Mouse (Mus musculus) forebrain, embryonic 11.5 days (tissue): ENCODE measurements at regions not wholly inside any gene's neighbourhood (a gene's known extent, or its start where the extent isn't known, plus 50 kb on each side); places are given as distances from the start of the nearest gene placed in this dataset.

ENCODE experiments used
- ATAC-seq: fragments of 200-750 bp; cut with Nextera tagmentation; replicated peaks from 2 replicates; pipeline ENCODE4 v1.8.0; 2017; ENCODE audit warnings: moderate TSS enrichment; ENCODE audit not compliant: low FRiP score
- DNase-seq: peaks from one replicate; pipeline ENCODE4 v3.0.0-alpha.2; 2017; ENCODE audit warnings: low spot score
- H3K27ac ChIP-seq: fragments of 300-500 bp; sonication (generic); 2 replicates; pipeline ENCODE4 v1.5.1; 2014; ENCODE audit warnings: low read depth, low read length
- H3K27me3 ChIP-seq: fragments of 300-500 bp; sonication (generic); 2 replicates; pipeline ENCODE4 v1.6.1; 2014; ENCODE audit warnings: mild to moderate bottlenecking, low read length, mixed read lengths; ENCODE audit not compliant: control insufficient read depth, insufficient read depth
- H3K36me3 ChIP-seq: fragments of 300-500 bp; sonication (generic); 2 replicates; pipeline ENCODE4 v1.6.1; 2014; ENCODE audit warnings: mild to moderate bottlenecking, low read length, moderate library complexity, mixed read lengths; ENCODE audit not compliant: control insufficient read depth, insufficient read depth
- H3K4me1 ChIP-seq: fragments of 300-500 bp; sonication (generic); replicated peaks from 2 replicates; pipeline ENCODE4 v1.6.1; 2014; ENCODE audit warnings: low read length, mixed read lengths; ENCODE audit not compliant: control insufficient read depth, insufficient read depth
- H3K4me2 ChIP-seq: fragments of 300-500 bp; sonication (generic); 2 replicates; pipeline ENCODE4 v1.6.1; 2014; ENCODE audit warnings: low read depth, mild to moderate bottlenecking, low read length, moderate library complexity, mixed read lengths; ENCODE audit not compliant: severe bottlenecking
- H3K4me3 ChIP-seq: fragments of 300-500 bp; sonication (generic); 2 replicates; pipeline ENCODE4 v1.5.1; 2014; ENCODE audit warnings: low read depth, low read length
- H3K9ac ChIP-seq: fragments of 300-500 bp; sonication (generic); 2 replicates; pipeline ENCODE4 v1.6.1; 2014; ENCODE audit warnings: low read length
- H3K9me3 ChIP-seq: fragments of 300-500 bp; sonication (generic); 2 replicates; pipeline ENCODE4 v1.6.1; 2016; ENCODE audit warnings: low read length, mixed read lengths; ENCODE audit not compliant: control insufficient read depth
- WGBS: fragments of 180-500 bp; shearing (Covaris S2); extraction: QIAGEN DNeasy Blood & Tissue Kit; methylation state at CpG from one replicate; pipeline ENCODE4 v1.1.7; 2014; 5-methylcytosine and 5-hydroxymethylcytosine counted together

GRCm38 (mm10) chr13:100883711-100884110, 50.5 kb upstream of the Slc30a5 start:
- no peaks in the 10 kb centered on the region for H3K4me1 ChIP-seq
- DNase-seq: no peak
- no peak overlapping the region for H3K9ac ChIP-seq
- H3K36me3 ChIP-seq: no peaks in the 10 kb centered on the region
- 89% methylated on average over 8 of the region's 8 CpGs for WGBS
- no peak overlapping the region for H3K4me2 ChIP-seq
- no peak overlapping the region for H3K27ac ChIP-seq
- no peak overlapping the region for H3K4me3 ChIP-seq
- no peaks in the 10 kb centered on the region for H3K27me3 ChIP-seq
- H3K9me3 ChIP-seq: no peaks in the 10 kb centered on the region
- ATAC-seq: no peak
